Mouse (Mus musculus): Measurements from ENCODE around the gene Ap3s2.

- TF ChIP-seq CTCF (IDR thresholded peaks at IDR 0.05; ENCODE audit: borderline replicate concordance, extremely low read depth, insufficient read depth, insufficient read length) (no peak), POLR2A (IDR thresholded peaks at IDR 0.05; ENCODE audit: borderline replicate concordance, extremely low read depth, insufficient read depth, insufficient read length, poor library complexity, severe bottlenecking) (no peak)
Measured at GRCm38 (mm10) chr7:79907356-79907755, 13.1 kb downstream of the Ap3s2 start.

All from brain, embryonic 14.5 days (tissue).